In the genomic region with DNA sequence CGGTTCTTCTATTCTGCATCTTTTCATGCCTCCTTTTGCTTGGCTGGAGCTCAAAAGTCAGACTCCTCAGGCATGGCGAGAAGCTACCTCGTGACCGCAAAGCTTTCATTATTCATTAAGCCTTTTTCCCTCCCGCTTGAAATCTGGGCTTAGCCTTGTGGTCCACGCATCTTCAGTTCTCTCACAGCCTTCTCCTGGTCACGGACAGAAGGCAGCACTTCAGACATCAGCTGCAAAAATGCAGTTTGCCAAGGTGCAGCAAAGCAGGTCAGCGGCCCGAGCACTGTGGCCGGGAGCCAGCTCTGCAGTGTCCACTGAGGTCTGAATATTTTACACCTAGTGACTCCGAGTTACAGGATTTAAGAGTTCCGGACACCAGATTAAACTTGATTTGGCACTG, we compare ENCODE assay signal across 13 mouse cellular contexts. TPM values are rescaled to one million over a fixed set of nuclear protein-coding genes. Genes with fewer than 3 reads are reported as not detected.
DNase-seq lines count a peak whose midpoint lies in the region; ATAC-seq and TF ChIP-seq lines count a peak whose summit lies in the region.
"Had no signal": no experiment of that assay in that cellular context is flagged by ENCODE, and none has a peak within 500 bp of the region (broad histone marks: within the 10 kb centered on the region; RNA-seq: fewer than 3 reads in every experiment).

No protein-coding gene starts in this region.

- H3K9ac ChIP-seq in midbrain, embryonic 11.5 days (ENCODE audit: low read length) = no peak overlapping the region
- H3K9ac ChIP-seq: limb, embryonic 13.5 days had no signal

- no peak overlapping the region for H3K27ac ChIP-seq in kidney, adult 2 months (ENCODE audit: insufficient read depth, low read depth, low read length)
- peak overlapping the region; percentile 6; the same call in 1 of the 2 replicates for H3K27ac ChIP-seq in midbrain, embryonic 11.5 days (ENCODE audit: low read depth, low read length)
- H3K27ac ChIP-seq in thymus, adult 2 months (ENCODE audit: control insufficient read depth, insufficient read depth, low read length) = no peak overlapping the region
- H3K27ac ChIP-seq: heart, adult 2 months; limb, embryonic 13.5 days had no signal

- H3K4me1 ChIP-seq in kidney, adult 2 months (ENCODE audit: control insufficient read depth, insufficient read depth, low read length) = 0 out of 2 replicates have a peak, but pooled peaks cover 5% of the 10 kb centered on the region
- peaks cover 41% of the 10 kb centered on the region for H3K4me1 ChIP-seq in midbrain, embryonic 11.5 days (ENCODE audit: control insufficient read depth, insufficient read depth, low read length)
- H3K4me1 ChIP-seq in thymus, adult 2 months (replicated peaks; ENCODE audit: control insufficient read depth, insufficient read depth, low read length) = no peaks in the 10 kb centered on the region

- DNase-seq in brain, adult 2 months (ENCODE audit: low read depth, low spot score) = peak; percentile 36
- peak; percentile 41 for DNase-seq in cerebellum, adult 9-10 months
- DNase-seq in kidney, adult 2 months = peak; percentile 84
- no peak for DNase-seq in midbrain, embryonic 11.5 days (ENCODE audit: low spot score, missing footprints)
- no peak for DNase-seq in thymus, adult 2 months
- DNase-seq in embryo, embryonic 9.5 days (ENCODE audit: extremely low spot score) = no peak
- DNase-seq in thymus, postnatal 25 days = no peak
- DNase-seq: adrenal gland, postnatal 25 days; heart, adult 2 months; layer of hippocampus, adult 9-11 months; lung, adult 2 months had no signal

- H3K27me3 ChIP-seq in kidney, adult 2 months (replicated peaks; ENCODE audit: control insufficient read depth, insufficient read depth, low read length) = no peaks in the 10 kb centered on the region
- no peaks in the 10 kb centered on the region for H3K27me3 ChIP-seq in midbrain, embryonic 11.5 days (ENCODE audit: control insufficient read depth, insufficient read depth, low read length)
- H3K27me3 ChIP-seq in thymus, adult 2 months (ENCODE audit: control insufficient read depth, insufficient read depth, low read length) = no peaks in the 10 kb centered on the region
- H3K27me3 ChIP-seq: limb, embryonic 13.5 days had no signal

- no peaks in the 10 kb centered on the region for H3K9me3 ChIP-seq in midbrain, embryonic 11.5 days (ENCODE audit: control insufficient read depth, low read length)
- H3K9me3 ChIP-seq: limb, embryonic 13.5 days had no signal

- 28% methylated on average over 12 of the region's 12 CpGs for WGBS in kidney, adult 2 months
- 48% methylated on average over 12 of the region's 12 CpGs for WGBS in midbrain, embryonic 11.5 days
- 90% methylated on average over 12 of the region's 12 CpGs for WGBS in thymus, adult 2 months

- H3K36me3 ChIP-seq in kidney, adult 2 months (ENCODE audit: control insufficient read depth, insufficient read depth, low read length) = no peaks in the 10 kb centered on the region
- peaks cover 2% of the 10 kb centered on the region; the same call in 1 of the 2 replicates for H3K36me3 ChIP-seq in midbrain, embryonic 11.5 days (ENCODE audit: control insufficient read depth, insufficient read depth, low read length)
- no peaks in the 10 kb centered on the region for H3K36me3 ChIP-seq in thymus, adult 2 months (ENCODE audit: control insufficient read depth, insufficient read depth, low read length)
- H3K36me3 ChIP-seq: limb, embryonic 13.5 days had no signal

- no peak overlapping the region for H3K4me2 ChIP-seq in midbrain, embryonic 11.5 days
- H3K4me2 ChIP-seq: limb, embryonic 13.5 days had no signal

- TF ChIP-seq POLR2A in kidney, adult 2 months (IDR thresholded peaks at IDR 0.05; ENCODE audit: low read depth, low read length) = no peak
- no peak for TF ChIP-seq POLR2A in thymus, adult 2 months (IDR thresholded peaks at IDR 0.05; ENCODE audit: control insufficient read depth, extremely low read depth, insufficient read depth, low read length, poor library complexity)

- no peak for ATAC-seq in midbrain, embryonic 11.5 days (ENCODE audit: low FRiP score)

- no peak overlapping the region for H3K4me3 ChIP-seq in kidney, adult 2 months (ENCODE audit: insufficient read depth, low read depth, low read length)
- no peak overlapping the region for H3K4me3 ChIP-seq in midbrain, embryonic 11.5 days (ENCODE audit: low read depth, low read length)
- no peak overlapping the region for H3K4me3 ChIP-seq in thymus, adult 2 months (ENCODE audit: control insufficient read depth, insufficient read depth, low read length)
- H3K4me3 ChIP-seq: heart, adult 2 months; limb, embryonic 13.5 days had no signal

- no peak for TF ChIP-seq CTCF in kidney, adult 2 months (conservative IDR thresholded peaks at IDR 0.05; ENCODE audit: insufficient read depth, insufficient read length, low read depth, low read length)
- TF ChIP-seq CTCF in thymus, adult 2 months (IDR thresholded peaks at IDR 0.05; ENCODE audit: borderline replicate concordance, control insufficient read depth, extremely low read depth, insufficient read depth, low read length, poor library complexity) = no peak

RNA-seq across cellular contexts. Expression of gene Cacng4, which starts 27.4 kb away (rescaled TPM):
- polyA plus RNA-seq in kidney, adult 2 months (2012; rRNA removed) = 0.31 and 0.69 TPM in 2 replicates
- polyA plus RNA-seq in midbrain, embryonic 11.5 days (2014; fragmentation: Nextera tagmentation; extraction: Ambion mirVana) = 23.0 and 25.6 TPM in 2 replicates
- polyA plus RNA-seq in thymus, adult 2 months (2012; rRNA removed) = 4.8 and 9.0 TPM in 2 replicates

RNA-seq across cellular contexts. Expression of gene Cacng1, which starts 50.6 kb away (rescaled TPM):
- 0.19 and 1.4 TPM in 2 replicates for polyA plus RNA-seq in kidney, adult 2 months (2012; rRNA removed)
- polyA plus RNA-seq in midbrain, embryonic 11.5 days (2014; fragmentation: Nextera tagmentation; extraction: Ambion mirVana) = 0.25 TPM in 1 of 2 replicates, not detected in the other
- 0.18 and 0.33 TPM in 2 replicates for polyA plus RNA-seq in thymus, adult 2 months (2012; rRNA removed)
- polyA plus RNA-seq: stomach, embryonic 14.5 days had no signal

Comparison
In these comparisons a context has a peak if more than half of its experiments do, and no peak if none do; other contexts are left out.
1. DNase-seq: peak in brain, adult 2 months (single experiment), cerebellum, adult 9-10 months (single experiment) and kidney, adult 2 months (single experiment); none in midbrain, embryonic 11.5 days (single experiment), thymus, adult 2 months (single experiment), embryo, embryonic 9.5 days (single experiment) and thymus, postnatal 25 days (single experiment).